Mouse (Mus musculus) stomach, embryonic 15.5 days (tissue): ENCODE measurements around the gene Ccdc9. TPM values are rescaled to one million over a fixed set of nuclear protein-coding genes. Genes with fewer than 3 reads are reported as not detected.
"Not testable (repeated sequence)": the region's sequence is repeated elsewhere in the genome, so short reads cannot be mapped to it uniquely, and the experiment has no call there.

Experiments used
- ATAC-seq: fragments of 200-750 bp; cut with Nextera tagmentation; 2 replicates; pipeline ENCODE4 v1.8.0; 2017; ENCODE audit warnings: low read depth, moderate number of reproducible peaks, moderate TSS enrichment; ENCODE audit not compliant: insufficient read depth, low FRiP score
- H3K27ac ChIP-seq: fragments of 300-500 bp; sonication (generic); 2 replicates; pipeline ENCODE4 v1.5.1; 2015; ENCODE audit warnings: mild to moderate bottlenecking, inconsistent platforms
- H3K27me3 ChIP-seq: fragments of 300-500 bp; sonication (generic); replicated peaks from 2 replicates; pipeline ENCODE4 v1.6.1; 2015; ENCODE audit warnings: inconsistent platforms
- H3K36me3 ChIP-seq: fragments of 300-500 bp; sonication (generic); 2 replicates; pipeline ENCODE4 v1.6.1; 2015; ENCODE audit warnings: inconsistent platforms
- H3K4me1 ChIP-seq: fragments of 300-500 bp; sonication (generic); 2 replicates; pipeline ENCODE4 v1.6.1; 2015; ENCODE audit warnings: inconsistent platforms
- H3K4me2 ChIP-seq: fragments of 300-500 bp; sonication (generic); 2 replicates; pipeline ENCODE4 v1.6.1; 2015; ENCODE audit warnings: mild to moderate bottlenecking, inconsistent platforms
- H3K4me3 ChIP-seq: fragments of 300-500 bp; sonication (generic); replicated peaks from 2 replicates; pipeline ENCODE4 v1.5.1; 2015; ENCODE audit warnings: inconsistent platforms
- H3K9ac ChIP-seq: fragments of 300-500 bp; sonication (generic); 2 replicates; pipeline ENCODE4 v1.6.1; 2015; ENCODE audit warnings: inconsistent platforms
- H3K9me3 ChIP-seq: fragments of 300-500 bp; sonication (generic); 2 replicates; pipeline ENCODE4 v1.6.1; 2016; ENCODE audit warnings: inconsistent platforms
- WGBS: fragments of 180-500 bp; shearing (Covaris S2); methylation state at CpG from one replicate; pipeline ENCODE4 v1.1.7; 2015; 5-methylcytosine and 5-hydroxymethylcytosine counted together
- polyA plus RNA-seq: library from polyadenylated mRNA; unstranded; fragments of >200 nt; fragmentation: Nextera tagmentation; extraction: Ambion mirVana; gene quantifications from 2 replicates; pipeline ENCODE4 v1.2.1, GENCODE M21; 2015

Gene Ccdc9
- polyA plus RNA-seq, 1 experiment from 2014 or later: 26.7 TPM

DNA sequence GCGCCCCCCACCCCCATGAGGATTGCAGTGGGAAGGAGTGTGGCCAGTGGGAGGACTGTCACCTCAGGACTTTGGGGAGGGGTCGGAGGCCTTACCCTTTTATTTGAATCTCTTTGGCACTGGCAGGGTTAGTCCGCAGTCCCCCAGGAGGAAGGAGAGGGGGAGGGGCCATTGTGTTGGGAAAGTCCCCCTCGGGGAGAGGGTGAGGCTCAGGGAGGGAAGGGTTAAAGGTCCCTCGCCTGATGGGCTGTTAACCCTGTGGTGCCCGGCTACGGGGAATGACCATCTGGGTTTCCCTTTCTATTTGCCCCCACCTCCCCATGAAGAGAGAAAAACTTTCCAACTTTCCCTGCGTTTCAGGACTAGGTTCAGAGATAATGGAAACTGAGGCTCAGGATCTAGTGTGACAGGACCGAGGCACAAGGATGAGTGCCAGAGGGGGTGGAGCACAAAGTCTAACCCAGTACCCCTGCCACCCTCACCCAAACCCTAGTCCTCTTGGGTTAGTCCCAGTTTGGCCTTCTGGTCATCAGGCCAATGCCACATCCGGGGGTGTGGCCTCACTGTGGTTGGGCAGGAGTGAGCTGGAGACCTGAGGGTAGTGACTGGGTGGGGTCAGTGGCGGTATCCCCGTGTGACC lies 26.2 kb upstream of the Ccdc9 start:
- Histone ChIP-seq H3K9ac (peak overlapping the region; percentile 86), H3K27me3 (no peaks in the 10 kb centered on the region), H3K4me3 (peak overlapping the region; percentile 74), H3K9me3 (no peaks in the 10 kb centered on the region), H3K36me3 (no peaks in the 10 kb centered on the region), H3K27ac (peak overlapping the region; percentile 97), H3K4me1 (peaks cover 58% of the 10 kb centered on the region), H3K4me2 (peak overlapping the region; percentile 99)
- ATAC-seq: peak; percentile 12; the same call in 1 of the 2 replicates
- WGBS: under 1% methylated on average over 11 of the region's 12 CpGs

GRCm38 (mm10) chr7:16312011-16312671 lies 25.5 kb upstream of the Ccdc9 start:
- H3K27ac ChIP-seq: peak overlapping the region; percentile 97
- under 1% methylated on average over 49 of the region's 49 CpGs for WGBS
- no peaks in the 10 kb centered on the region for H3K36me3 ChIP-seq
- peak overlapping the region; percentile 74 for H3K4me3 ChIP-seq
- peaks cover 58% of the 10 kb centered on the region for H3K4me1 ChIP-seq
- no peak for ATAC-seq
- peak overlapping the region; percentile 99 for H3K4me2 ChIP-seq
- peak overlapping the region; percentile 86 for H3K9ac ChIP-seq
- no peaks in the 10 kb centered on the region for H3K27me3 ChIP-seq
- no peaks in the 10 kb centered on the region for H3K9me3 ChIP-seq

- no peaks in the 10 kb centered on the region for H3K27me3 ChIP-seq
- H3K9me3 ChIP-seq: no peaks in the 10 kb centered on the region
- H3K27ac ChIP-seq: peak overlapping the region; percentile 97
- peak overlapping the region; percentile 86 for H3K9ac ChIP-seq
- peak overlapping the region; percentile 74 for H3K4me3 ChIP-seq
- no peaks in the 10 kb centered on the region for H3K36me3 ChIP-seq
- 2% methylated on average over 14 of the region's 14 CpGs for WGBS
- no peak for ATAC-seq
- peak overlapping the region; percentile 99 for H3K4me2 ChIP-seq
- H3K4me1 ChIP-seq: peaks cover 58% of the 10 kb centered on the region
Observed at GRCm38 (mm10) chr7:16311453-16312004, 24.9 kb upstream of the Ccdc9 start.

DNA sequence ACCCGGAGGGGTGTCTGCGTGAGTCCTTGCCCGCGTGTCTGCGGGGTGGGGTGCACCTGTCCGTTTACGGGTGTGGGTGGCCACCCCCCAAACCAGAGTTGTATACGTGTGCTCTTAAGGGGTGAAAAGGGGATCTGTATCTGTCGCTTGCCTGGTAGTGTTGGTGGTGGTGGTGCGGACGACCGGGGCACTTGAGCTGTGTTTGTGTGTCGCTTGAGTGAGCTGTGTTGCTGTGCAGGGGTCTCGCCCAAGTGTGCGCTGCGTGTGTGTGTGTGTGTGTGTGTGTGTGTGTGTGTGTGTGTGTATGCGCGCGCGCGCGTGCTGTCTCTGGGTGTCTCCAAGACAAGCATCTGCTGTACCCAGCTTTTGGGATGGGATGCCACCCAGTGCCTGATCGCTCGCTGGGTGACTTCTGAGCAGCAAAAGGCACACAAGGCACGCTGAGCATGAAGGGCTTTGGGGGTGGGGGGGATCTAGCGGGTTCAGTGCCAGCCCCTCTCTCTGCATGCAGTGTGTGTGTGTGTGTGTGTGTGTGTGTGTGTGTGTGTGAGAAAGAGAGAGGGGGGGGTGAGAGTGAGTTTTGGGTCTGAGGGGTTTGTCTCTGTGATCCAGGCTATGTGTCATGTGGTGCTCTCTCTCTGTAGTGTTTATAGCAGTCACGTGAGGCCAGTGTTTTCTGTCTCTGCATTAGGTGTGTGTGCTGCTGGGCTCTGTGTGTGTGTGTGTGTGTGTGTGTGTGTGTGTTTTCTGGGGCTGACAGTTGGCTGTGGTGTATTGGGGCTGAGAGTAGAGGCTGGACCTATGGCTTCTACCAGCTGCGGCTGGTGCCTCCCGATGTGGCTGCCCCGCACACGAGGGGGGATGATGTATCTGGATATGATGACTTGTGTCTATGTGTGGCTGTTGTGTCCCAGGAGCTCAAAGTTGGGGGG lies 24.2 kb upstream of the Ccdc9 start:
- peaks cover 58% of the 10 kb centered on the region for H3K4me1 ChIP-seq
- WGBS: 1% methylated on average over 31 of the region's 31 CpGs
- ATAC-seq: no peak
- H3K9ac ChIP-seq: peak overlapping the region; percentile 22; the same call in 1 of the 2 replicates
- H3K4me3 ChIP-seq: peak overlapping the region; percentile 74
- H3K27ac ChIP-seq: peak overlapping the region; percentile 97
- no peaks in the 10 kb centered on the region for H3K36me3 ChIP-seq
- H3K9me3 ChIP-seq: no peaks in the 10 kb centered on the region
- H3K27me3 ChIP-seq: no peaks in the 10 kb centered on the region
- peak overlapping the region; percentile 99 for H3K4me2 ChIP-seq

DNA sequence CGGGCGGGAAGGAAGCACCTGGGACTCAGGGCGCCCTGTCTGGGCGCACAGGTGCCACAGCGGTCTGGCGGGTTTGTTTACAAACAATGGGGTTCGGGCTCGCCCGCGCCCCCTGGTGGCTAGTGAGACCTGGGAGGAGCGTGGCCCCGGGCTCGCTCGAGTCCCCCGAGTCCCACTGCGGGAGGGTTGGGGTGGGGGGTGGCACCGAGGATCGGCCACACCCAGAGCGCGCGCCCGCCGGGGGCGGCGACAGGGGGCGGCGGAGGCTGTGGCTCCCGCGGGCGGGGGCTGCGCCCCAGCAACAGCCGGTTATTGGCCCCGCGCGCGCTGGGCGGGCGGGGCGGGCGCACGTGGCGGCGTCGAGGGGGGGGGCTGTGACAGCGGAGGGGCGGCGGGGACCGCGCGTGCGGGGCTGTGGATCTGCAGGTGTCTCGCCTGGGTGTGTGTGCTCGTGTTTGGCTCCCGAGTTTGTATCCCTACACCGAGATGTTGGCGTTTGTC lies 23.5 kb upstream of the Ccdc9 start:
- peaks cover 58% of the 10 kb centered on the region for H3K4me1 ChIP-seq

DNA sequence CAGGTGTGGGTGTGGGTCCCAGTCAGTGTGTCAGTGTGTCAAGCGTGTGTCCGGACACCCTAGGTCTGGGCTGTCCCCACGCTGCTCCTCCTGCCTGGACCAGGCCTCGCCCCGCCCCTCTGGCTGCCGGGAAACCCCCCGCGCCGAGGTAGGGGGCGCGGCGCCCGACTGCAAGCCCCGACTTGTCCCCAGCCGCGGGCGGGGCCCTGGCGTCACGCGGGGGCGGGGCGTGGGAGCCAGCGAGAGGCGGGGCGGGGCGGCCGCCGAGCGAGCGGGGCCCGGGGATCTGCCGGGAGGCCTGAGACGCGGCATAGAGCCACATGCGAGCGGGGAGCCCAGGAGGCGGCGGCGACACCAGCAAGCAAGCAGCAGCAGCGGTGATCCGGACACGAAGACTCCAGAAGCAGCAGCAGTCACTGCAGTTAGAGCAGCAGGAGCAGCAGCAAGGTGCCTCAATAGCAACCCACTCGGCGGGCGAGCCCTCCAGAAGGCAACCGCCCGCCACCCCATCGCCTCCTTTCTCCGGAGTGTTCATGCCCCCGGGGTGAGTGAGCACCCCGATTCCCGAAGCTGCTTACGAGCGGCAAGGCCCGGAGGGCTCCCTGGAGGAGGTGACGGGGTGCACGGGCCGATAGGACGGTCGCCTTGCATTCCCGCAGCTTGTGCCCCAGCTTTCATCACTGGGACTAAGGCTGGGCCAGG lies 22.9 kb upstream of the Ccdc9 start:
- peak overlapping the region; percentile 78 for H3K27ac ChIP-seq
- under 1% methylated on average over 55 of the region's 61 CpGs for WGBS
- peak overlapping the region; percentile 74 for H3K4me3 ChIP-seq
- H3K36me3 ChIP-seq: no peaks in the 10 kb centered on the region
- peak; percentile 33 for ATAC-seq
- H3K4me1 ChIP-seq: peaks cover 57% of the 10 kb centered on the region
- no peaks in the 10 kb centered on the region for H3K27me3 ChIP-seq
- H3K9me3 ChIP-seq: no peaks in the 10 kb centered on the region
- H3K4me2 ChIP-seq: peak overlapping the region; percentile 99
- peak overlapping the region; percentile 22; the same call in 1 of the 2 replicates for H3K9ac ChIP-seq

More for the DNA sequence above, 23.5 kb upstream of the Ccdc9 start:
- peak; percentile 8; the same call in 1 of the 2 replicates for ATAC-seq
- Histone ChIP-seq H3K4me3 (peak overlapping the region; percentile 74), H3K9ac (peak overlapping the region; percentile 22; the same call in 1 of the 2 replicates), H3K27me3 (no peaks in the 10 kb centered on the region), H3K4me2 (peak overlapping the region; percentile 99), H3K9me3 (no peaks in the 10 kb centered on the region), H3K36me3 (no peaks in the 10 kb centered on the region), H3K27ac (peak overlapping the region; percentile 78)
- 0% methylated on average over 34 of the region's 56 CpGs for WGBS

GRCm38 (mm10) chr7:16308555-16309317 lies 22.1 kb upstream of the Ccdc9 start:
- H3K36me3 ChIP-seq: no peaks in the 10 kb centered on the region

GRCm38 (mm10) chr7:16308093-16308492 lies 21.5 kb upstream of the Ccdc9 start, which contains the start of gene Bbc3:
Gene Bbc3, plus strand, starts transcription at chr7:16308393.
- H3K4me2 ChIP-seq: peak within 1 kb of the TSS; percentile 99
- peak within 1 kb of the TSS; percentile 78 for H3K27ac ChIP-seq
- H3K27me3 ChIP-seq, H3K36me3 ChIP-seq, H3K9me3 ChIP-seq, ATAC-seq: not testable (repeated sequence)
- 24% methylated on average over 1 of the region's 1 CpGs for WGBS
- H3K9ac ChIP-seq: peak within 1 kb of the TSS; percentile 22; the same call in 1 of the 2 replicates
- H3K4me1 ChIP-seq: peaks cover 45% of the 10 kb centered on the region
- peak within 1 kb of the TSS; percentile 74 for H3K4me3 ChIP-seq

More at GRCm38 (mm10) chr7:16308555-16309317, 22.1 kb upstream of the Ccdc9 start:
- H3K4me2 ChIP-seq: peak overlapping the region; percentile 99
- WGBS: 33% methylated on average over 16 of the region's 16 CpGs
- no peaks in the 10 kb centered on the region for H3K27me3 ChIP-seq
- no peaks in the 10 kb centered on the region for H3K9me3 ChIP-seq
- H3K4me3 ChIP-seq: peak overlapping the region; percentile 74
- H3K27ac ChIP-seq: peak overlapping the region; percentile 78
- peak overlapping the region; percentile 22; the same call in 1 of the 2 replicates for H3K9ac ChIP-seq
- peaks cover 52% of the 10 kb centered on the region for H3K4me1 ChIP-seq
- no peak for ATAC-seq

GRCm38 (mm10) chr7:16307141-16307540 lies 20.5 kb upstream of the Ccdc9 start:
- not testable (repeated sequence) for H3K9me3 ChIP-seq, H3K4me2 ChIP-seq, H3K27ac ChIP-seq, H3K36me3 ChIP-seq, H3K27me3 ChIP-seq, ATAC-seq, H3K4me3 ChIP-seq, H3K9ac ChIP-seq
- H3K4me1 ChIP-seq: peaks cover 37% of the 10 kb centered on the region
- WGBS: 70% methylated on average over 6 of the region's 6 CpGs

DNA sequence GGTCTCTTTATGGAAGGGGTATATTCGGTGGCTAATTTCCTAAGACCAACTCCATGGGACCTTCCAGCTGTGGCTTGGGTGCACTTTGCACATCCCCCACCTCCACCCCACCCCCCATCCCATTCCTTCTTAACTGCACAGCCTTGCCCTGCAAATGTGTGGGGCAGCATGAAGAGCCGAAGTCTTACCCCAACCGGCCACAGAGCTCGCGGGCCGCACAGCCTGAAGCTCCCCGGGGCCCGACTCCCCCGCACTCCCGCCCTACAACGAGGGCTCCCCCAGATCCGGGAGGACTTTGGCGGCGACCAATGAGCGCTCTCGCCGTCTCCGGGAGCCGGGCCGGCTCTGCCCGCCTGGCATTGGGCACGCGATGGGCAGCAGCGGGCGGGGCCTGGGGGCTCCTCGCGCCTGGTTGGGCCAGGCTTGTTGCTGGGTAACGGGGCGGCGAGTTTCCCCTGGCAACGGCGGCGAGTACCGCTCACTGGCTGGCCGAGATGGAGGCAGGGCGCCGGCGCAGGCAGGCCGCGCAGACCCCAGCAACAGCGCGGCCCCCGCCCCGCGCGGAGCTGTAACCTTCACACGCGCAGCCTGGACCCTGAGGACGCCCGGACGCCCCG lies 12.9 kb upstream of the Ccdc9 start:
- Histone ChIP-seq H3K27ac (peak overlapping the region; percentile 3; the same call in 1 of the 2 replicates), H3K9ac (peak overlapping the region; percentile 12; the same call in 1 of the 2 replicates), H3K4me2 (peak overlapping the region; percentile 89), H3K4me1 (peaks cover 24% of the 10 kb centered on the region), H3K27me3 (no peaks in the 10 kb centered on the region), H3K36me3 (no peaks in the 10 kb centered on the region), H3K4me3 (peak overlapping the region; percentile 46), H3K9me3 (no peaks in the 10 kb centered on the region)
- WGBS: under 1% methylated on average over 52 of the region's 52 CpGs
- ATAC-seq: peak; percentile 44
